Mouse (Mus musculus) granulocyte monocyte progenitor cell, adult 5-6 weeks (primary cell): ENCODE results near the gene Tspan33. TPM values are rescaled to one million over a fixed set of nuclear protein-coding genes. Genes with fewer than 3 reads are reported as not detected.
A peak's percentile ranks its signal among the peaks of the same experiment; 100 is the strongest.

ENCODE experiments used
- ATAC-seq: replicated peaks from 2 replicates; pipeline ENCODE4 v1.8.0; 2016; ENCODE audit warnings: mild to moderate bottlenecking, moderate TSS enrichment, inconsistent platforms; ENCODE audit not compliant: poor library complexity, severe bottlenecking
- total RNA-seq, 2 experiments: library from RNA; stranded (forward) in 1 of 2; stranded (reverse) in 1 of 2; fragments of 200-712, 200-1000 nt in 1 of 2; fragments of >200 nt in 1 of 2; fragmentation: Nextera tagmentation in 1 of 2; gene quantifications; 2 replicates each; pipeline ENCODE4 v1.2.3; 2014 to 2017

The Tspan33 gene
- total RNA-seq (2014; fragmentation: Nextera tagmentation) (0.24 and 0.98 TPM in 2 replicates), total RNA-seq (2017) (1.5 TPM in 1 of 2 replicates, not detected in the other)

GRCm38 (mm10) chr6:29693953-29694352 is at the start of gene Tspan33:
Tspan33 (plus strand) TSS chr6:29694222.
- peak; percentile 92 for ATAC-seq

DNA sequence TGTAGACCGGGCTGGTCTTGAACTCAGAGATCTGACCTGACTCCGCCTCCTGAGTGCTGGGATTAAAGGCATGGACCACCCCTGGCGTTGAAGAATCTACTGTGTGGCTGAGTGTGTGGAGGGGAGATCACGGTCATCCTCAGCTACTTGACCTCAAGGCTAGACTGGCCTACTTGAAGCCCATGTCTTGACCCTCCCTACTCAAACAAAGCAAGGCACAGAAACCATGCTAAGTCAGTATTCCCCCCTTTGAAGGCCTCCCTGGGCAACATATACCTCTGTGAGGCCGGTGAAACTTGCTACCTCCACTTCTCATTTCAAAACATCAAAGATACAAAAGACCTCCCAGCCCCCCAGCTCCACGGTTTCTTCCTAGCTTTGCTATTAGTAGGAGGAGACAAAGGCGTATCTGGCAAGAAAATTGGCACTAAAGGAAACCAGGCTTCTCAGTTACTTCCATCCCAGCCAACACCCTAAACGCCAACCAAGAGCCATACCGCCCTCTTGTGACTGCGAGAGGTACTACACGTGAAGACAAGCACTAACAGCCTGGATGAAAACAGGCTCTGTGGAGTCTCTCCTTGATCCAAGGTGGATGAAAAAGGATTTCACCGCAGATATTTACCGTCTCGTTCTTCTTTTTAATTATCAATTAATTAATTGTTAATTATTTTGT is 44.4 kb upstream of the Tspan33 start:
- peak; percentile 80 for ATAC-seq

DNA sequence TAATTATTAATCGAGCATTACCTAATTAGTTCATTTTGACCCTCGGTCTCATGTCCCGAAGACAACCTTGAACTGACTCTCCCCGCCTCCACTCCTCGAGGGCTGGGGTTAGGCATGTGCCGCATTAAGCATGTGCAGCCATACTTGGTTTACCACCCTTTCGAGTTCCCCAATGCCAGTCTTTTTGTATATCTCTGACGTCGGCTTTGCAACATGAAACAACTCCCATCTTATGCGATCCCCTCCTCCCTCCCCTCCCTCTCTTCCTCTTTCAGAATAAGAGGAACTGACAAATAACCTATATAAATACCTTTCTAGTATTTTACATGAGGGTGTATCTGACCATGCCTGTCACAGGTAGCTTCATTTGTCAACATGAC is 43.9 kb upstream of the Tspan33 start:
- peak; percentile 83 for ATAC-seq

- no peak for ATAC-seq
Observed at GRCm38 (mm10) chr6:29653271-29653670, 40.8 kb upstream of the Tspan33 start.

GRCm38 (mm10) chr6:29658626-29659475 is 35.2 kb upstream of the Tspan33 start:
- ATAC-seq: no peak

DNA sequence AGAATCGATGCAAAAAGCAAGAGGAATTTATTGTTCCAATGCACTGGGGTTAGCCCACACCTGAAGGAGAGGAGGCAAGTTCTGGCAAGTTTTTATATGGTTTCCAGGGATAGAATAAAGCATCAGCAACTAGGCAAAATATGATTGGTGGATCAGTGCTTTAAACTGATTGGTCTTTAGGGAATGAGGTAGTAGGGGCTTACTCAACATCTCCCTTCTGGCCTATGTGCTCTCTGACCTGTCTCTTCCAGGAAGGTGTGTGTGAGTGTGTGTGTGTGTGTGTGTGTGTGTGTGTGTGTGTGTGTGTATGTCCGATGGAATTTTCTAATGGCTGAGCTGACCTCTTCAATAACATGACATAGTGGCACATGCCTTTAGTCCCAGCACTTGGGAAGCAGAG is 34.1 kb upstream of the Tspan33 start:
- no peak for ATAC-seq

DNA sequence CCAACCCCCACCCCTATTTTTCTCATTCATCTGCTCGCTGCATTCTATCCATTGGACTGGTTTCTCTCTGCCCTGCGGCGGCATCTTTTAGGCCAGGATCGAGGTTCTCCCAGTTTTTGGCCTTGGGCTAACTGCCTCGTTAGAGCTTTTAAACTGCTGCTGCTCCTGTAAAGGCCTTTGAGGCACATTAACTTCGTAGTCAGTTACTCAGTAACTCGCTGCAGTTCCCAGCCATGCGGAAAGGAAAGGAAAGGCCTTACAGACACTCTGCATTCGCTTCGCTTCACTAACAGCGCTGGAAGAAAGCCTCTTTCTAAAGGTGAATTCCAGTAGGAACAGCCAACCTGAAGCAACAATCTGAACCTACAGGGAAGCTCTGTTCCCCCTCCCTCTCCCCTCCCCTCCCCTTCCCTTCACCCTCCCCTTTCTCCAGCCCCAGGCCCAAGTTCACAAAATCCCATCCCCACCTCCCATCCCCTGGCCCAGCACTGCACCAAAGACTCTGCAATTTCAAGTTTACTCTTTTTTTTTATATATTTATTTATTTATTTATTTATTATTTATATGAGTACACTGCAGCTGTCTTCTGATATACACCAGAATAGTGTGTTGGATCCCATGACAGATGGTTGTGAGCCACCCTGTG is 33.2 kb upstream of the Tspan33 start:
- ATAC-seq: no peak

DNA sequence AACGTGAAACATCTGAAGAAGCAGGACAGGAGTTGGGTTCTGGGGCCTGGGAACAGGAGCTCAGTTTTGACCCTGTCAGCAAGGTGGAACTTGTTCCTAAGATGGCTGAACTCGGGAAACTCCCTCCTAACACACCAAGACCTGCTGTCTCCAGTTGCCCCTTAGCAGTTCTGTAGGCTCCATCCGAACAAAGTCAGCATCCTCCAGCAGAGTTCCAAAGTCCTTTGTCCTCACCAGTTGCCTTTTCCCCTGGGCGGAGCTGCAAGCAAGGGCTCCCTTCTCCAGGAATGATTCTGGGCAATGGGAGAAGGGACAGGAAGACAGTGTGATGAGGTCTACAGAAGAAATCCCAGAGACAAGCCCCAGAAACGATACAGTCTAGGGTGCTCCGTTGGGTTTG is 26.8 kb upstream of the Tspan33 start:
- no peak for ATAC-seq

- no peak for ATAC-seq
Observed at GRCm38 (mm10) chr6:29671741-29672140, 22.3 kb upstream of the Tspan33 start.

DNA sequence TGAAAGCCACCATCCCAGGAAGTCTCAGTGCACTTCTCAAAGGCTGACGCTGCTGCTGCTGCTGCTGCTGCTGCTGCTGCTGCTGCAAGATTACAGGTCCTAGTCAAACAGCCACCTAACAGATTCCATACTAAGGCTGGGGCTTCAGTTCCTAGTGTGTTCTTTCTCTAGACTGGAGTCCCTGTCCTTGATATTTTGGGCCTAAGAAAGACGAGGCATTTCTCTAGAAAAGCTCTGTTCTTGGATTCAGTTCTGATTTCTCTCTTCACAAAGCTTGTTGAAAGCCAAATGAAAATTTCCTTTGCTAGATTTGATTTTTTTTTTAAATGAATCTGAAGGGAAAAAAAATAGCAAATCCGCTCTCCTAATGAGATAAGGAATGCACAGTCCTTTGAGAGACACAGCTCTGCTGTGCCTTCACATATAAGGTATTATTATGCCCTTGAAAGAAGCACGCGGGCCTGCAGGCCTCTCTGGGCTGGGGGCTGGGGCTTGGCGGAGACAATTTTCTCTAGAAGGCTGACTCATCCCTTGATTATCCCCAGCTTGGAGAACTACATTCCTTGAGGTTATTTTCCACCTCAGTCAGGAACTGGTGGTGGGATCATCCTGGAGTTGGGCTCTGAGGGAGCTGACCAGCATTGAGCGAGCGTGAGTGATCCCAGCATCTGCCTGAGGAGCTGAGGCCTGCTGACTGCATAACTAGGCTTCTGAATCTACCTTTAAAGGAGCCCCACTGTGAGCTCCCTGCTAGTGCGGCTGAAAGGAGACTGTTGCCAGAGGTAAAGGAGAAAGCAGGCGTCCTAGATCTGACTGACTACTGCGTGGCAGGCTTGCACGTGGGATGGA is 21.2 kb upstream of the Tspan33 start:
- ATAC-seq: no peak

DNA sequence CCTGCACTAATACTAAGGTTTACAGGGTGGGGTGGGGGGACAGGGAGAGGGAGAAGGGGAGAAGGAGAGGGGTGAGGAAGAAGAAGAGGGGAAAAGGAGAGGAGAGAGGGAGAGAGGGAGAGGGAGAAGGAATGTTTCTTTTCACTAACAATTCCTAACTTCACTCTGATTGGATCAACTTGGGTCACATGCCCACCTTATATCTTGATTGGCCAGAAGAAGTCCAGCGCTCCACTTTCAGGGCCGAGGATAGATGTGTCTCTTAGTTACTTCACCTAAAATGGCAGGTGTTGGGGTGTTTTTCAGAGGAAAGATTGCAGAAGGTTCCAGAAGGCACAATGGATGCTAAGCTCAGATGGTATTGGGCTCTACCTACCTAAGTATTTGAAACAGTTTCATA is 20.3 kb upstream of the Tspan33 start:
- no peak for ATAC-seq

DNA sequence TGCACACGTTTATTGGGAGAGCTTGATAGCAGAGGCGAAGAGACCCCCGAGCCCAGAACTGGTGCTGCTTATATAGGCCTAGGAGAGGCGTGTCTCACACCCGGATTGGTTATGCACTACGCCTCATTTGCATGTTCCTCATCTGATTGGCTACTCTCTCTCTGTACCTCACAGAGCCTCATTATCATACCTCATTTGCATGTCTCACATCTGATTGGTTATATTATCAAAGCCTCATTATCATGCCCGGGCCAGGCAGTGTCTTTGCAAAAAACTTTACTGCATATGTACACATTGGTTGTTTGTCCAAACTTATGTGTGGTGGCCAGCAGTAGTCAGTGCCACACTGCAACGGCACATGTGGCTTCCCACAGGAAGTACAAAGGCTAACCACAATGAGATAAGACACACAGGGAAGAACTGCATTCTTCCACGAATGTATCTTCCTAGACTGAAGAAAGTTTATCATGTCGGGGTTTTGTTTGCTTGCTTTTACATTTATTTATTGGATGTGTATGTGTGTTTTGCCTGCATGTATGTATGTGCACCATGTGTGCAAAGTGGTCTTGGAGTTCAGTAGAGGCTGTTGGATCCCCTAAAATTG is 14.0 kb upstream of the Tspan33 start:
- ATAC-seq: peak; percentile 53

DNA sequence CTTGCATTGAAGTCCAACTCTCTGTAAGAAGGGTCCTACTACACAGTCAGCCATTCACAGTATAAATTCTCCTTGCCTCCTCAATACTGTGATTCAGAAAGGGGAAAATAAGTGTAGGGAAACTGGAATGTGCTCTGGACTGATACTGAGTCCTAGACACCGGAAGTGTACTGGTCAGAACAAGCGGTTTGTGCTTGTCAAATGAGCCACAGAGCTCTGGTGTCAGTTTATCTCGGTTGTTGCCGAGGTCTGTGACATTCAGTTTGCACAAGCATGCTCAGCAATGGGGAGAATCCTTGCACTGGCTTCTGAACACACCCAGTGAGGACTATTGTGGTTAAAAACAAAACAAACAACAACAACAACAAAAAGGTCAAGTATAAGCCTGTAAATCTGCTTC is 12.2 kb upstream of the Tspan33 start:
- no peak for ATAC-seq

DNA sequence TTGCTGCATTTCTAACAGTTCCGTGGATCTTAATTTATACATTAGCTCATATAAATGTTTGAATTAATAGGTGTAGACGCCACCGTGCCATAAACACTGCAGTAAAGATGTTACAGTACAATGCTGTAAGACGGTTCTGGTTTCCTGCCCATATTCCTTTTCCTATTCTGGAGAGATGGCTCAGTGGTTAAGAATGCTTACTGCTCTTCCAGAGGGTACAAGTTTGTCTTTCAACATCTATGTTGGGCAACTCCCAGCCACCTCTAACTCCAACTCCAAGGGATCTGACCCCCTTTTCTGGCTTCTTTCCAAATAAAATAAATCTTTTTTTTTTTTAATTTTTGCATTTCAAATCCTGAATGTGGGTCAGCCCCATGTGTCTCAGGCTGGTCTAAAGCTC is 9.3 kb upstream of the Tspan33 start:
- no peak for ATAC-seq

DNA sequence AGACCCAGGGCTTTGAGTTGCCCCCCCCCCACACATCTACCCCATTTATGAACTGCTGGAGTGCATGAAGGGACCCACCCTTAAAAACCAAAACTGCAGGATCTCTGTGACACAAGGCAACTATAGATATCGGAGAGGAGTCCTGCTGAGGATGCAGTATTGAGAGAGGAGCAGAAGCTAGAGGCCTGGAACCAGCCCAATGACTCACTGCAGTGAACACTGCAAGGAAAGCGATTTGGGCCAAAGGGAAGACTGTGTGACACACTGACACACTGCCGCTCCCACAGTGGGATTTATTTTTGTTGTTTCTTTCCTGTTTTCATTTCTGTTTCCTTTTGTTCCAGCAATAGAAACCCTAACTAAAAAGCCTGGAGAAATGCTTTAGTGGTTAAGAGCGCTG is 8.1 kb upstream of the Tspan33 start:
- ATAC-seq: no peak

GRCm38 (mm10) chr6:29689458-29689857 is 4.6 kb upstream of the Tspan33 start:
- no peak for ATAC-seq

- ATAC-seq: no peak
Observed at GRCm38 (mm10) chr6:29694375-29695289, 610 bp downstream of the Tspan33 start.

DNA sequence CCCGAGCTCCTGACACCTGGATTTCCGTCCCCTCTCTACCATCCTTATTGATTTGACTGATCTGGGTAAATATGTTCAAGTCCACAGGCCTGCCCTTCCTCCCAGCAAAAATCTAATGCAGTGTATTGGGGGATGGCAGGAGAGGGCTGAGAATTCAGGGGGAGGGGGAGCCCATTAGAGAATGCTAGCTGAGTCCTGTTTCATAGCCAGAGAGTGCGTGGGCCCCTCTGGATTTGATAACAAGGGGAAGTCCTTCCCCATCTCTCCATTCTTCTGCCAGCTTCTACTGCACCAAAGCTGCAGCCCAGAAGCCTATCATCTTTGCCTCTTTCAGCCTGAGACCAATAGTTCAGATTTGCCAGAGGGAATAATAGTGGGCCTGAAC is 1.3 kb downstream of the Tspan33 start:
- ATAC-seq: no peak

DNA sequence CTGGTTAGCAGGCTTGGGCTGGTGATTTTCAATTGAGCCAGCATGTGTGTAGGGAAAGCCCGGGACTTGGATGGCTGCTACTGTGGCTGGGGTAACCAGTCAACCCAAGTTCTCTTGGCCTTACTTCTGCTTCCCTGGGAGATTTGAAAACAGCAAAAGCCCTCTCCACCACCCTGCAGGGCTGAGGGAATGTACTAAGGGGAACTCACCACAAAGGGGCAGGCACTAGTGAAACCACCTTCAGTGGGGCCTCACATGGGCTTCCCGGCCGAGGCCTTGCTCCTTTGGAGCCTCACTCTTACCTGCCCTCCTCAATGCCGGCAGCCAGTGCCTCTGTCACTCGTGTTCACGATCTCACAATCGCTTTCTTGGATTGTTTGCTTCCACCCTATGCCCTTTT is 2.0 kb downstream of the Tspan33 start:
- ATAC-seq: peak; percentile 65
